Mouse (Mus musculus): Measurements from ENCODE around the gene Csrnp3. TPM values are rescaled to one million over a fixed set of nuclear protein-coding genes. Genes with fewer than 3 reads are reported as not detected.

Gene Csrnp3
- polyA plus RNA-seq, 1 experiment: not detected

- H3K79me3 ChIP-seq (ENCODE audit: low read depth): no peaks in the 10 kb centered on the region
- no peaks in the 10 kb centered on the region for H3K27me3 ChIP-seq (ENCODE audit: control insufficient read depth, insufficient read depth, insufficient read length)
- H3K4me3 ChIP-seq (ENCODE audit: insufficient read depth, poor library complexity, severe bottlenecking): no peak overlapping the region
- no peak overlapping the region for H3ac ChIP-seq (ENCODE audit: control insufficient read depth, insufficient read length, low read depth)
- TF ChIP-seq MAX (IDR thresholded peaks at IDR 0.05) (no peak), MYOD1 (IDR thresholded peaks at IDR 0.05; ENCODE audit: control insufficient read depth, insufficient read length, low read depth) (no peak), USF1 (IDR thresholded peaks at IDR 0.05; ENCODE audit: low read depth) (no peak), FOSL1 (IDR thresholded peaks at IDR 0.05; ENCODE audit: insufficient read depth, low read length, poor library complexity, severe bottlenecking) (no peak), MYOG (IDR thresholded peaks at IDR 0.05; ENCODE audit: control insufficient read depth, extremely low read depth, insufficient read length) (no peak), CTCF (IDR thresholded peaks at IDR 0.05; ENCODE audit: control insufficient read depth, insufficient read depth, insufficient read length) (no peak), CEBPB (IDR thresholded peaks at IDR 0.05; ENCODE audit: low read depth) (no peak)
- no peaks in the 10 kb centered on the region for H3K36me3 ChIP-seq (ENCODE audit: control insufficient read depth, insufficient read depth)
- no peaks in the 10 kb centered on the region for H3K79me2 ChIP-seq (ENCODE audit: control insufficient read depth, insufficient read depth)
Measured at GRCm38 (mm10) chr2:65948808-65949207, 103.2 kb downstream of the Csrnp3 start.

- Histone ChIP-seq H3K4me3 (ENCODE audit: insufficient read depth, poor library complexity, severe bottlenecking) (no peak overlapping the region), H3K79me2 (ENCODE audit: control insufficient read depth, insufficient read depth) (no peaks in the 10 kb centered on the region), H3ac (ENCODE audit: control insufficient read depth, insufficient read length, low read depth) (no peak overlapping the region), H3K36me3 (ENCODE audit: control insufficient read depth, insufficient read depth) (no peaks in the 10 kb centered on the region), H3K79me3 (ENCODE audit: low read depth) (no peaks in the 10 kb centered on the region), H3K27me3 (ENCODE audit: control insufficient read depth, insufficient read depth, insufficient read length) (no peaks in the 10 kb centered on the region)
- TF ChIP-seq USF1 (IDR thresholded peaks at IDR 0.05; ENCODE audit: low read depth) (no peak), CEBPB (IDR thresholded peaks at IDR 0.05; ENCODE audit: low read depth) (no peak), MYOD1 (IDR thresholded peaks at IDR 0.05; ENCODE audit: control insufficient read depth, insufficient read length, low read depth) (no peak), FOSL1 (IDR thresholded peaks at IDR 0.05; ENCODE audit: insufficient read depth, low read length, poor library complexity, severe bottlenecking) (no peak), MYOG (IDR thresholded peaks at IDR 0.05; ENCODE audit: control insufficient read depth, extremely low read depth, insufficient read length) (no peak), MAX (IDR thresholded peaks at IDR 0.05) (no peak), CTCF (IDR thresholded peaks at IDR 0.05; ENCODE audit: control insufficient read depth, insufficient read depth, insufficient read length) (no peak)
Measured at GRCm38 (mm10) chr2:65953726-65954340, 108.3 kb downstream of the Csrnp3 start.

GRCm38 (mm10) chr2:65955804-65956203, 110.2 kb downstream of the Csrnp3 start:
- Histone ChIP-seq H3K27me3 (ENCODE audit: control insufficient read depth, insufficient read depth, insufficient read length) (no peaks in the 10 kb centered on the region), H3K36me3 (ENCODE audit: control insufficient read depth, insufficient read depth) (no peaks in the 10 kb centered on the region), H3ac (ENCODE audit: control insufficient read depth, insufficient read length, low read depth) (no peak overlapping the region), H3K79me2 (ENCODE audit: control insufficient read depth, insufficient read depth) (no peaks in the 10 kb centered on the region), H3K4me3 (ENCODE audit: insufficient read depth, poor library complexity, severe bottlenecking) (no peak overlapping the region), H3K79me3 (ENCODE audit: low read depth) (no peaks in the 10 kb centered on the region)
- TF ChIP-seq FOSL1 (IDR thresholded peaks at IDR 0.05; ENCODE audit: insufficient read depth, low read length, poor library complexity, severe bottlenecking) (no peak), CEBPB (IDR thresholded peaks at IDR 0.05; ENCODE audit: low read depth) (no peak), MYOG (IDR thresholded peaks at IDR 0.05; ENCODE audit: control insufficient read depth, extremely low read depth, insufficient read length) (no peak), MYOD1 (IDR thresholded peaks at IDR 0.05; ENCODE audit: control insufficient read depth, insufficient read length, low read depth) (no peak), MAX (IDR thresholded peaks at IDR 0.05) (no peak), CTCF (IDR thresholded peaks at IDR 0.05; ENCODE audit: control insufficient read depth, insufficient read depth, insufficient read length) (no peak), USF1 (IDR thresholded peaks at IDR 0.05; ENCODE audit: low read depth) (no peak)

- H3K36me3 ChIP-seq (ENCODE audit: control insufficient read depth, insufficient read depth): no peaks in the 10 kb centered on the region
- no peaks in the 10 kb centered on the region for H3K79me2 ChIP-seq (ENCODE audit: control insufficient read depth, insufficient read depth)
- H3ac ChIP-seq (ENCODE audit: control insufficient read depth, insufficient read length, low read depth): no peak overlapping the region
- H3K79me3 ChIP-seq (ENCODE audit: low read depth): no peaks in the 10 kb centered on the region
- H3K4me3 ChIP-seq (ENCODE audit: insufficient read depth, poor library complexity, severe bottlenecking): no peak overlapping the region
- no peaks in the 10 kb centered on the region for H3K27me3 ChIP-seq (ENCODE audit: control insufficient read depth, insufficient read depth, insufficient read length)
- no peak for TF ChIP-seq MAX (IDR thresholded peaks at IDR 0.05)
- TF ChIP-seq CEBPB (IDR thresholded peaks at IDR 0.05; ENCODE audit: low read depth): no peak
- no peak for TF ChIP-seq FOSL1 (IDR thresholded peaks at IDR 0.05; ENCODE audit: insufficient read depth, low read length, poor library complexity, severe bottlenecking)
Measured at GRCm38 (mm10) chr2:65956727-65957126, 111.2 kb downstream of the Csrnp3 start.

- no peak for TF ChIP-seq MYOG (IDR thresholded peaks at IDR 0.05; ENCODE audit: control insufficient read depth, extremely low read depth, insufficient read length)
- no peak for TF ChIP-seq CEBPB (IDR thresholded peaks at IDR 0.05; ENCODE audit: low read depth)
- no peak for TF ChIP-seq MYOD1 (IDR thresholded peaks at IDR 0.05; ENCODE audit: control insufficient read depth, insufficient read length, low read depth)
- no peak for TF ChIP-seq FOSL1 (IDR thresholded peaks at IDR 0.05; ENCODE audit: insufficient read depth, low read length, poor library complexity, severe bottlenecking)
- no peak for TF ChIP-seq USF1 (IDR thresholded peaks at IDR 0.05; ENCODE audit: low read depth)
- TF ChIP-seq MAX (IDR thresholded peaks at IDR 0.05): no peak
- no peak for TF ChIP-seq CTCF (IDR thresholded peaks at IDR 0.05; ENCODE audit: control insufficient read depth, insufficient read depth, insufficient read length)
- Histone ChIP-seq H3K4me3 (ENCODE audit: insufficient read depth, poor library complexity, severe bottlenecking) (no peak overlapping the region), H3K27me3 (ENCODE audit: control insufficient read depth, insufficient read depth, insufficient read length) (no peaks in the 10 kb centered on the region)
Measured at GRCm38 (mm10) chr2:65963420-65963819, 117.9 kb downstream of the Csrnp3 start.

GRCm38 (mm10) chr2:65968810-65969209, 123.2 kb downstream of the Csrnp3 start:
- H3K79me3 ChIP-seq (ENCODE audit: low read depth): no peaks in the 10 kb centered on the region
- no peaks in the 10 kb centered on the region for H3K79me2 ChIP-seq (ENCODE audit: control insufficient read depth, insufficient read depth)
- no peak overlapping the region for H3K4me3 ChIP-seq (ENCODE audit: insufficient read depth, poor library complexity, severe bottlenecking)
- H3K27me3 ChIP-seq (ENCODE audit: control insufficient read depth, insufficient read depth, insufficient read length): no peaks in the 10 kb centered on the region
- TF ChIP-seq MAX (IDR thresholded peaks at IDR 0.05): no peak
- no peak for TF ChIP-seq FOSL1 (IDR thresholded peaks at IDR 0.05; ENCODE audit: insufficient read depth, low read length, poor library complexity, severe bottlenecking)
- no peak for TF ChIP-seq MYOG (IDR thresholded peaks at IDR 0.05; ENCODE audit: control insufficient read depth, extremely low read depth, insufficient read length)
- TF ChIP-seq MYOD1 (IDR thresholded peaks at IDR 0.05; ENCODE audit: control insufficient read depth, insufficient read length, low read depth): no peak
- no peak for TF ChIP-seq CTCF (IDR thresholded peaks at IDR 0.05; ENCODE audit: control insufficient read depth, insufficient read depth, insufficient read length)
- TF ChIP-seq CEBPB (IDR thresholded peaks at IDR 0.05; ENCODE audit: low read depth): no peak
- no peak for TF ChIP-seq USF1 (IDR thresholded peaks at IDR 0.05; ENCODE audit: low read depth)
- H3ac ChIP-seq (ENCODE audit: control insufficient read depth, insufficient read length, low read depth): no peak overlapping the region
- H3K36me3 ChIP-seq (ENCODE audit: control insufficient read depth, insufficient read depth): no peaks in the 10 kb centered on the region

More at GRCm38 (mm10) chr2:65963420-65963819, 117.9 kb downstream of the Csrnp3 start:
- H3K79me3 ChIP-seq (ENCODE audit: low read depth): no peaks in the 10 kb centered on the region
- no peak overlapping the region for H3ac ChIP-seq (ENCODE audit: control insufficient read depth, insufficient read length, low read depth)
- H3K79me2 ChIP-seq (ENCODE audit: control insufficient read depth, insufficient read depth): no peaks in the 10 kb centered on the region
- H3K36me3 ChIP-seq (ENCODE audit: control insufficient read depth, insufficient read depth): no peaks in the 10 kb centered on the region
